Comparison of ENCODE assay signal across 13 mouse cellular contexts in the genomic region with DNA sequence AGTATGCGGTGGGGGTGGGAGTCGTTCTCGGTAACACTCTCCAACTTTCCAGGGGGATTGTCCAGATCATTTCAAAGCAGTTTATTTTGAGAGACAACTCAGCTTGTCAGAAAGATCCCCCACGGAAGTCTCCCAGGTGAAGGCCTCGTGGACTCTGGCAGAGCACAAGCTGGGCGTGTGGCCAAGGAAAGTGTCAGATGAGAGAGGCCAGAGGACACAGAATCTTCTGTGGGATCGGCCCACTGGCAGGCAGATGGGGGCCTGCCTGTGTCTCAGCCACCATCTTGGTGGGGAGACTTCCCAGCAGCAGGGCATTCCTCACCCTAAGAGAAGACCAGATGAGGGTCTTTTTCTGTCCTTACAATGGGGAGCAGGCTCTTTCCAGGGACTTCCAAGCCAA.
DNase-seq lines count a peak whose midpoint lies in the region; ATAC-seq and TF ChIP-seq lines count a peak whose summit lies in the region.
"Had no signal": no experiment of that assay in that cellular context is flagged by ENCODE, and none has a peak within 500 bp of the region (broad histone marks: within the 10 kb centered on the region; RNA-seq: fewer than 3 reads in every experiment).

No protein-coding gene starts in this region.

- H3K9me3 ChIP-seq in hindbrain, postnatal 0 days (ENCODE audit: low read length), result no peaks in the 10 kb centered on the region
- H3K9me3 ChIP-seq in hindbrain, embryonic 11.5 days (ENCODE audit: control insufficient read depth, low read length), result no peaks in the 10 kb centered on the region
- H3K9me3 ChIP-seq: forebrain, embryonic 12.5 days had no signal

- H3K4me3 ChIP-seq in hindbrain, postnatal 0 days (ENCODE audit: low read length), result no peak overlapping the region
- no peak overlapping the region for H3K4me3 ChIP-seq in hindbrain, embryonic 11.5 days (ENCODE audit: low read depth, low read length)
- H3K4me3 ChIP-seq: forebrain, embryonic 12.5 days had no signal

- no peak overlapping the region for H3K9ac ChIP-seq in hindbrain, postnatal 0 days (replicated peaks; ENCODE audit: low read length)
- H3K9ac ChIP-seq in hindbrain, embryonic 11.5 days (ENCODE audit: low read depth, low read length), result no peak overlapping the region
- H3K9ac ChIP-seq: forebrain, embryonic 12.5 days; hindbrain, embryonic 14.5 days had no signal

- intact Hi-C loops in heart, postnatal 10 days (cut with DNase I), result no loop called here

- peak; percentile 28; the same call in 1 of the 2 replicates for ATAC-seq in hindbrain, postnatal 0 days
- no peak for ATAC-seq in hindbrain, embryonic 11.5 days (ENCODE audit: low FRiP score)
- ATAC-seq in monocyte, adult 5-6 weeks (replicated peaks; ENCODE audit: insufficient number of reproducible peaks, low FRiP score, low TSS enrichment, poor library complexity, severe bottlenecking), result no peak
- no peak for ATAC-seq in activated CD4-positive, CD25-positive, alpha-beta regulatory T cell, adult 4 months

- H3K27me3 ChIP-seq in hindbrain, postnatal 0 days (ENCODE audit: insufficient read depth, low read length), result no peaks in the 10 kb centered on the region
- H3K27me3 ChIP-seq in hindbrain, embryonic 11.5 days (ENCODE audit: control insufficient read depth, insufficient read depth, low read length), result no peaks in the 10 kb centered on the region
- H3K27me3 ChIP-seq: CH12.LX; forebrain, embryonic 12.5 days had no signal

- peak; percentile 50 for DNase-seq in hindbrain, postnatal 0 days (ENCODE audit: low spot score)
- DNase-seq in hindbrain, embryonic 11.5 days (ENCODE audit: low spot score), result no peak
- peak; percentile 25 for DNase-seq in adrenal gland, adult 8-10 months
- peak; percentile 64 to 69 for DNase-seq in cerebellum, postnatal 14 days
- peak; percentile 58 to 60 for DNase-seq in heart, postnatal 10 days
- no peak for DNase-seq in urinary bladder, postnatal 10 days (ENCODE audit: low spot score)
- DNase-seq: right cerebral cortex, postnatal 25 days; thymus, postnatal 36 days had no signal

- no peak overlapping the region for H3K4me2 ChIP-seq in hindbrain, postnatal 0 days (ENCODE audit: low read depth, low read length)
- H3K4me2 ChIP-seq in hindbrain, embryonic 11.5 days (replicated peaks; ENCODE audit: low read depth, low read length), result no peak overlapping the region
- H3K4me2 ChIP-seq: forebrain, embryonic 12.5 days; hindbrain, embryonic 14.5 days had no signal

- 0 out of 2 replicates have a peak overlapping the region, but pooled peaks have one; percentile 15 for H3K27ac ChIP-seq in hindbrain, postnatal 0 days
- no peak overlapping the region for H3K27ac ChIP-seq in hindbrain, embryonic 11.5 days (ENCODE audit: low read depth, low read length)
- H3K27ac ChIP-seq: forebrain, embryonic 12.5 days; hindbrain, embryonic 14.5 days had no signal

- H3K36me3 ChIP-seq in hindbrain, postnatal 0 days (ENCODE audit: insufficient read depth, low read length), result peaks cover 30% of the 10 kb centered on the region
- H3K36me3 ChIP-seq in hindbrain, embryonic 11.5 days (ENCODE audit: control insufficient read depth, insufficient read depth, low read length), result 0 out of 2 replicates have a peak, but pooled peaks cover 6% of the 10 kb centered on the region

- H3K4me1 ChIP-seq in hindbrain, postnatal 0 days (ENCODE audit: insufficient read depth, low read length), result no peaks in the 10 kb centered on the region; the same call in 1 of the 2 replicates
- H3K4me1 ChIP-seq in hindbrain, embryonic 11.5 days (replicated peaks; ENCODE audit: control insufficient read depth, insufficient read depth, low read length), result no peaks in the 10 kb centered on the region

- no peak for TF ChIP-seq CTCF in hindbrain, postnatal 0 days (IDR thresholded peaks at IDR 0.05; ENCODE audit: low read depth)

- 39% methylated on average over 7 of the region's 7 CpGs for WGBS in hindbrain, postnatal 0 days
- WGBS in hindbrain, embryonic 11.5 days, result 88% methylated on average over 7 of the region's 7 CpGs

Comparison
In these comparisons a context has a peak if more than half of its experiments do, and no peak if none do; other contexts are left out.
1. DNase-seq: peak in hindbrain, postnatal 0 days (single experiment), adrenal gland, adult 8-10 months (single experiment), cerebellum, postnatal 14 days (2 of 2) and heart, postnatal 10 days (2 of 2); none in hindbrain, embryonic 11.5 days (single experiment) and urinary bladder, postnatal 10 days (single experiment).